Mouse (Mus musculus) stomach, embryonic 15.5 days (tissue): ENCODE data around the gene Cln6. TPM values are rescaled to one million over a fixed set of nuclear protein-coding genes. Genes with fewer than 3 reads are reported as not detected.
A peak's percentile ranks its signal among the peaks of the same experiment; 100 is the strongest.

Source experiments
- ATAC-seq: fragments of 200-750 bp; cut with Nextera tagmentation; 2 replicates; pipeline ENCODE4 v1.8.0; 2017; ENCODE audit warnings: low read depth, moderate number of reproducible peaks, moderate TSS enrichment; ENCODE audit not compliant: insufficient read depth, low FRiP score
- H3K27ac ChIP-seq: fragments of 300-500 bp; sonication (generic); 2 replicates; pipeline ENCODE4 v1.5.1; 2015; ENCODE audit warnings: mild to moderate bottlenecking, inconsistent platforms
- H3K27me3 ChIP-seq: fragments of 300-500 bp; sonication (generic); replicated peaks from 2 replicates; pipeline ENCODE4 v1.6.1; 2015; ENCODE audit warnings: inconsistent platforms
- H3K36me3 ChIP-seq: fragments of 300-500 bp; sonication (generic); 2 replicates; pipeline ENCODE4 v1.6.1; 2015; ENCODE audit warnings: inconsistent platforms
- H3K4me1 ChIP-seq: fragments of 300-500 bp; sonication (generic); 2 replicates; pipeline ENCODE4 v1.6.1; 2015; ENCODE audit warnings: inconsistent platforms
- H3K4me2 ChIP-seq: fragments of 300-500 bp; sonication (generic); 2 replicates; pipeline ENCODE4 v1.6.1; 2015; ENCODE audit warnings: mild to moderate bottlenecking, inconsistent platforms
- H3K4me3 ChIP-seq: fragments of 300-500 bp; sonication (generic); replicated peaks from 2 replicates; pipeline ENCODE4 v1.5.1; 2015; ENCODE audit warnings: inconsistent platforms
- H3K9ac ChIP-seq: fragments of 300-500 bp; sonication (generic); 2 replicates; pipeline ENCODE4 v1.6.1; 2015; ENCODE audit warnings: inconsistent platforms
- H3K9me3 ChIP-seq: fragments of 300-500 bp; sonication (generic); 2 replicates; pipeline ENCODE4 v1.6.1; 2016; ENCODE audit warnings: inconsistent platforms
- WGBS: fragments of 180-500 bp; shearing (Covaris S2); methylation state at CpG from one replicate; pipeline ENCODE4 v1.1.7; 2015; 5-methylcytosine and 5-hydroxymethylcytosine counted together
- polyA plus RNA-seq: library from polyadenylated mRNA; unstranded; fragments of >200 nt; fragmentation: Nextera tagmentation; extraction: Ambion mirVana; gene quantifications from 2 replicates; pipeline ENCODE4 v1.2.1, GENCODE M21; 2015

The Cln6 gene
- polyA plus RNA-seq, 1 experiment from 2014 or later, result 22.3 TPM

DNA sequence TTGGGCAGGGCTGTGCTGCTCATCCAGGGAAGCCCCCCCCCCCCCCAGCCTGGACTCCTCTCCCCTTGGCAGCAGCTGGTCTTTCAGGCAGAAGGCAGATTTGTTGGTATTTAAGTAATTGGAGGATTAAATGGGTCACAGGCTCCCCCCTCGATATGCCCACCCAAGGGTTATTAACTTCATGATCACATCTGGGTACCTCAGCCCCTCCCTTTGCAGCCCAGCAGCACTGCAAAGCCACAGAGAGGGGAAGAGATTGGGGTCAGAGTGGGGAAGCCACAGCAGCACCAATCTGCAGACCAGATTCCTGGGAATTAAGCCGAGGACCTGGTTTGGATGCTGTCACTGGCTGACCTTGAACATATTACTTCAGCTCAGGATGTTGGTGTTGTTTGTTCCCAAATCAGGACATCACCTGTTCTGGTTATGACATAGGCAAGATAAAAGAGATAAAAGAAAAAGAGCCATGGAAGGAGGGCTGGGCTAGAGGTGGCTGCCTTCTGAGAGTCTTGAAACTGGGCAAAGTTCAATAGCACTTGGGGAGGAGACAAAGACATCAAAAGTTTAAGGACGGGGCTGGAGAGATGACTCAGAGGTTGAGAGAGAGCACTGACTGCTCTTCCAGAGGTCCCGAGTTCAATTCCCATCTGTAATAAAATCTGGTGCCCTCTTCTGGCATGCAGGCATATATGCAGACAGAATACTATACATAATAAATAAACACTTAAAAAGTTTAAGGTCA, 2.7 kb upstream of the Cln6 start:
- Histone ChIP-seq H3K9ac (no peak overlapping the region), H3K4me3 (no peak overlapping the region), H3K4me1 (peaks cover 21% of the 10 kb centered on the region), H3K27me3 (no peaks in the 10 kb centered on the region), H3K27ac (no peak overlapping the region), H3K36me3 (no peaks in the 10 kb centered on the region), H3K4me2 (no peak overlapping the region), H3K9me3 (no peaks in the 10 kb centered on the region)
- WGBS, result 64% methylated on average over 4 of the region's 4 CpGs
- no peak for ATAC-seq

DNA sequence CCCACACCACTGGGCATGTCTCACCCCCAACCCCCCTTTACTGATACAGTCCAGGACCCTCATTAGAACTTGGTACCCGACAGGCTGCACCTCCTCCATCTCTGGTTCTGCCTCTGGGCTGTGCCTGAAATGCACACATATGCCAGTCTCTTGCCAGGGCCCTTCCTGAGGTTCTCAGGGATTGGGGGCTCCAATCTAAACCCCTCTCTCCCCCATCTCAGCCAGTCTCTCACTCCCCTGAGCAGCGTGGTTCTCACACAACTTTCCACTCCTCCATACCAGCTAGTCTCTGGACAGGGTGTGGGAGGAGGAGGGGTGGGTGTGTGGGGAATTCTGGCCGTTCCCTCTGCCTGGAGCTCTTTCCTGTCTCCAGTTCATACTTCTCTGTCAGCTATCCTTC, 974 bp upstream of the Cln6 start:
- H3K9ac ChIP-seq, result no peak overlapping the region
- H3K4me1 ChIP-seq, result peaks cover 22% of the 10 kb centered on the region
- H3K27ac ChIP-seq, result peak overlapping the region; percentile 71
- ATAC-seq, result no peak
- no peaks in the 10 kb centered on the region for H3K9me3 ChIP-seq
- 33% methylated on average over 3 of the region's 3 CpGs for WGBS
- no peak overlapping the region for H3K4me3 ChIP-seq
- H3K27me3 ChIP-seq, result no peaks in the 10 kb centered on the region
- H3K36me3 ChIP-seq, result no peaks in the 10 kb centered on the region
- H3K4me2 ChIP-seq, result peak overlapping the region; percentile 88; the same call in 1 of the 2 replicates

GRCm38 (mm10) chr9:62838146-62838505, 459 bp upstream of the Cln6 start:
- H3K27me3 ChIP-seq, result no peaks in the 10 kb centered on the region
- H3K4me3 ChIP-seq, result peak overlapping the region; percentile 78
- H3K27ac ChIP-seq, result peak overlapping the region; percentile 71
- peak; percentile 9; the same call in 1 of the 2 replicates for ATAC-seq
- no peaks in the 10 kb centered on the region for H3K9me3 ChIP-seq
- H3K4me2 ChIP-seq, result peak overlapping the region; percentile 88
- no peak overlapping the region for H3K9ac ChIP-seq
- H3K36me3 ChIP-seq, result no peaks in the 10 kb centered on the region
- H3K4me1 ChIP-seq, result peaks cover 22% of the 10 kb centered on the region
- 12% methylated on average over 8 of the region's 8 CpGs for WGBS

DNA sequence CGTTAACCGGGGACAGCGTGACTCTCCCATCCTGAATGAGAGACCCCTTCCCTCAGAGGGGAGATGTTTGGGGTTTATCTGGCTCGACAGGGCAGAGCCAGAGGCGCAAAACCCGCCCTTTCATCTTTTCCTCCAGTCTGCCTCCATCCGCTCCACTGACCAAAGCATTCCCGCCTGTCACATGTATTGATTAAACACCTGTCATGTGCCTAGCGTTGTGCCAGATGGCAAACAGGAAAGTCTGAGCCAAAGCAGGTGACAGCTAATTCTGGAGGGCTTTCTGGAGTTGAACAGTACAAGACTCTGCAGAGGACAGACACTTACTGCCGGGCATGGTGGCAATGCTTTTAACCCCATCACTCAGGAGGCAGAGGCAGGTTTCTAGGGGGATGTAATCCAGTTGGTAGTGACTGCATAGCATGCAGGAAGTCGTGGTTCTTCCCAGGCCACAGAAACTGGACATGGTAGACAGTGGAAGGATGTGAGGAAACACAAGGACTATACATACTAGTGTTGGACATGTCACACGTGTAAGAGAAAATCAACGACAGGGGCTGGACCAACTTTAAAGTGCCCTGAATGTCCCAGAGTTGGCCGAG, 686 bp downstream of the Cln6 start:
- 12% methylated on average over 14 of the region's 14 CpGs for WGBS
- ATAC-seq, result no peak; the same call in 1 of the 2 replicates
- peak overlapping the region; percentile 88 for H3K4me2 ChIP-seq

DNA sequence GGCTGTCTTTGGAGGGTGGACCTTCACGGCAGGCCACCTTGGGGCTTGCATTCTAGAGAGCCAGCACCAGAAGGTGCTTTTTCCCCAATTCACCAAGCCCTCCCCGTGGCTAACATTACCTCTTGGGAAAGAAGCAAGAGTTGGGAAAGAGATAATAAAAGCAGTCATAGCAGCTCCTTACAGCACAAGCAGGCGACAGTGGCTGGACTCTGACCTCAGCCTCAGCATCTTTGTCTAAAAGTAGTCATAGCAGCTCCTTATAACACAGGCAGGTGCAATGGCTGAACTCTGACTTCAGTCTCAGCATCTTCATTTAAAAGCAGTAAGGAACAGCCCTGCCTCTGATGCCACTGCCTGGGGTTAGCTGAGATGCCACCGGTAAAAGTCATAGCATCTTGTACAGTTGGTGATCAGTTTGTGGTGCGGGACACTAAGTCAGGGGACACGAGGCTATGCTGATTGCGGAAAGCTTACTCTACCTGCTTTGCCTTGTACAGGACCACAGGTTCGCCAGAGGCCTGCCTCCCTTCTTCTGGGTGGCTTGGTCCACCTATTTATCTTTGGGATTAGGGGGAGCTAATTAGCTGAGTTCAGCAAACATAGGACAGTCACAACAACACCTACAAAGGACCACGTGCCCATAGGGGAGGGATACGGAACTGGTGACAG, 4.9 kb downstream of the Cln6 start:
- H3K36me3 ChIP-seq, result no peaks in the 10 kb centered on the region; the same call in 1 of the 2 replicates
- H3K9ac ChIP-seq, result no peak overlapping the region
- no peaks in the 10 kb centered on the region for H3K9me3 ChIP-seq
- 72% methylated on average over 10 of the region's 10 CpGs for WGBS
- peaks cover 22% of the 10 kb centered on the region for H3K4me1 ChIP-seq
- no peaks in the 10 kb centered on the region for H3K27me3 ChIP-seq
- H3K4me3 ChIP-seq, result no peak overlapping the region
- H3K27ac ChIP-seq, result no peak overlapping the region
- no peak for ATAC-seq
- no peak overlapping the region for H3K4me2 ChIP-seq

More for the DNA sequence above, 686 bp downstream of the Cln6 start:
- Histone ChIP-seq H3K27me3 (no peaks in the 10 kb centered on the region), H3K4me1 (peaks cover 22% of the 10 kb centered on the region), H3K9ac (peak overlapping the region; percentile 94), H3K27ac (peak overlapping the region; percentile 92), H3K36me3 (no peaks in the 10 kb centered on the region), H3K9me3 (no peaks in the 10 kb centered on the region), H3K4me3 (peak overlapping the region; percentile 78)

DNA sequence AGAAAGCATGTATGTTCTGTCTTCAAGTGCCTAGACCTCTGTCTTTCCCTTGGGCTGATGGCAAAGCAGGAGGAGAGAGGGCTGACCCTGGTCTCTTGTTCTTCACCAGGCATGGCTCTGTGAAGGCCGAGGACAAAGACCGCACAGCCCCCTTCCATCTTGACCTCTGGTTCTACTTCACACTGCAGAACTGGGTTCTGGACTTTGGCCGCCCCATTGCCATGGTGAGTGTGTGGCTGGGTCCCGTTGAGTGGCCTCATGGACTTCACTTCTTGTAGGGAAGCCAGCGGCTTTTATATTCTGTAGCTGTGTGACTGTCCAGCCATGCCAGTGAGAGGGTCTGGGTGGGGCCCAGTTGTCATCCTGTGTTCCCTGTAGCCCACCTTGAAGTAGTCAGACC, 5.9 kb downstream of the Cln6 start:
- H3K27ac ChIP-seq, result no peak overlapping the region
- no peak for ATAC-seq

DNA sequence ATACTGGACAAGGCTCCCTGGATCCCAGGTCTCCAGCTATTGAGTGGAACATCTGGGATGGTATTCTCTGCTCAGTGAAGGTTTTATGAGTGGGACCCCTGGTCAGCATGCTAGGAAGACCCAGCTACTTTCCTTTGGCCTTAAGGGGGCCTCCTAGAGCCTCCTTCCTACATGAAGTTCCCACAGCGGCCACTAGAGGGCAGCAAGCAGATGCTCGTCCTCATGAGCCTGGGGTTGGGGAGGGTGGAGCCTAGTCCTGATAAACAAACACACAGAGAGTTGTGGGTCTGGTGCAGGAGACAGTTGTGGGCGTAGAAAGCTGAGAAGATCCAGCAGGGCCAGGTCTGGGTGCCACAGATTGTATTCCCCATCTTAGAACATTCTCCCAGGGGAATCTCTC, 9.1 kb downstream of the Cln6 start:
- ATAC-seq, result peak; percentile 54; the same call in 1 of the 2 replicates
- Histone ChIP-seq H3K4me1 (peaks cover 6% of the 10 kb centered on the region), H3K27me3 (no peaks in the 10 kb centered on the region), H3K9ac (no peak overlapping the region), H3K4me2 (no peak overlapping the region), H3K9me3 (no peaks in the 10 kb centered on the region), H3K36me3 (no peaks in the 10 kb centered on the region; the same call in 1 of the 2 replicates), H3K27ac (no peak overlapping the region), H3K4me3 (no peak overlapping the region)
- 2% methylated on average over 3 of the region's 3 CpGs for WGBS

More for the DNA sequence above, 5.9 kb downstream of the Cln6 start:
- Histone ChIP-seq H3K9ac (no peak overlapping the region), H3K9me3 (no peaks in the 10 kb centered on the region), H3K36me3 (no peaks in the 10 kb centered on the region; the same call in 1 of the 2 replicates), H3K27me3 (no peaks in the 10 kb centered on the region), H3K4me2 (no peak overlapping the region), H3K4me1 (peaks cover 19% of the 10 kb centered on the region), H3K4me3 (no peak overlapping the region)
- WGBS, result 93% methylated on average over 5 of the region's 5 CpGs

- H3K27me3 ChIP-seq, result no peaks in the 10 kb centered on the region
- H3K4me3 ChIP-seq, result no peak overlapping the region
- H3K9ac ChIP-seq, result no peak overlapping the region
- H3K4me1 ChIP-seq, result peaks cover 6% of the 10 kb centered on the region
- 94% methylated on average over 3 of the region's 3 CpGs for WGBS
- no peak overlapping the region for H3K27ac ChIP-seq
- ATAC-seq, result no peak
- H3K36me3 ChIP-seq, result no peaks in the 10 kb centered on the region; the same call in 1 of the 2 replicates
- no peaks in the 10 kb centered on the region for H3K9me3 ChIP-seq
- no peak overlapping the region for H3K4me2 ChIP-seq
Measured at GRCm38 (mm10) chr9:62848641-62849040, 10.1 kb downstream of the Cln6 start.

DNA sequence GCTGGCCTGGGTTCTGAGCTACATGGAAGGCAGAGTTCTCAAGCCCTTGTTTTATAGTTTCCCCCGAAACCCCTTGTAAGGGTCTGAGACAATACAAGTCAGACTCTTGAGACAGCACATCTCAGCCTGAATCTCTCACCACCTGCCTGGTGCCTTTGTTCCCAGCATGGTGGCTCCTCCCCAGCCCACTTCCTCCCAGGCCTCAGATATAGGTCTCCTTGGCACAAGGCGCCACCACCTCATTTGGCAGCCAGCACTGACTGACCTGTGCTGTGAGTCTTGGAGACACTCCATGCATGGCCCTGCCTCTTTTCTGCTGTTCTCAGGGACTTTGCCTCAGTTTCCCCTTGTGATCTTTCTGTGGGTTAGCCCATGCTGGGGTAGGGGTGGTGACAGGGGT, 13.0 kb downstream of the Cln6 start:
- H3K9me3 ChIP-seq, result no peaks in the 10 kb centered on the region
- no peak overlapping the region for H3K9ac ChIP-seq
- no peak for ATAC-seq
- WGBS, result 93% methylated on average over 2 of the region's 2 CpGs
- no peaks in the 10 kb centered on the region for H3K27me3 ChIP-seq
- H3K4me3 ChIP-seq, result no peak overlapping the region
- H3K4me2 ChIP-seq, result no peak overlapping the region
- no peak overlapping the region for H3K27ac ChIP-seq
- H3K4me1 ChIP-seq, result peaks cover 11% of the 10 kb centered on the region
- no peaks in the 10 kb centered on the region; the same call in 1 of the 2 replicates for H3K36me3 ChIP-seq

DNA sequence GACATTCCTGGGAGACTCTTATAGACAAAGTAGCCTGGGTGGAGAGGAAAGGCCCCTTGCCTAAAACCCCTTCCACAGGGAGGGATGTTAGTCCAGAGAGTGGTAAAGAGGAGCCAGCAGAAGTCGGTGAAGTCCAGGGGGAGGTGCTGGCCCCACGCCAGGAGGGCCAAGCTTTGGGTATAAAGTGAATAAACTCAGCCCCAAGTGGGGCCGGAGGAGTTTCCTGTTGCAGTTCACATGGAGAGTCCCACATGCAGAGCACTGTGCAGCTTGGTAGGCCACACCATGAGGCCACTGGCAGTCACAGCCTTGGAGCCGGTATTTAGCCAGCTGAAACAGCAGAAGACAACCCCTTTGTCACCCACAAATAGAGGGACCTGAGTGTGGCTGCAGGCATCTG, 15.9 kb downstream of the Cln6 start:
- no peaks in the 10 kb centered on the region for H3K36me3 ChIP-seq
- no peaks in the 10 kb centered on the region for H3K27me3 ChIP-seq
- H3K27ac ChIP-seq, result no peak overlapping the region
- 40% methylated on average over 4 of the region's 4 CpGs for WGBS
- H3K4me1 ChIP-seq, result peaks cover 24% of the 10 kb centered on the region
- H3K9me3 ChIP-seq, result no peaks in the 10 kb centered on the region
- H3K4me2 ChIP-seq, result no peak overlapping the region
- H3K4me3 ChIP-seq, result no peak overlapping the region
- no peak overlapping the region for H3K9ac ChIP-seq
- ATAC-seq, result no peak

- Histone ChIP-seq H3K36me3 (no peaks in the 10 kb centered on the region), H3K9ac (no peak overlapping the region), H3K9me3 (no peaks in the 10 kb centered on the region), H3K4me1 (peaks cover 28% of the 10 kb centered on the region), H3K4me3 (peak overlapping the region; percentile 25), H3K4me2 (peak overlapping the region; percentile 46), H3K27ac (peak overlapping the region; percentile 83), H3K27me3 (no peaks in the 10 kb centered on the region)
- peak; percentile 44; the same call in 1 of the 2 replicates for ATAC-seq
- WGBS, result 52% methylated on average over 9 of the region's 9 CpGs
Measured at GRCm38 (mm10) chr9:62857216-62857615, 18.6 kb downstream of the Cln6 start.

DNA sequence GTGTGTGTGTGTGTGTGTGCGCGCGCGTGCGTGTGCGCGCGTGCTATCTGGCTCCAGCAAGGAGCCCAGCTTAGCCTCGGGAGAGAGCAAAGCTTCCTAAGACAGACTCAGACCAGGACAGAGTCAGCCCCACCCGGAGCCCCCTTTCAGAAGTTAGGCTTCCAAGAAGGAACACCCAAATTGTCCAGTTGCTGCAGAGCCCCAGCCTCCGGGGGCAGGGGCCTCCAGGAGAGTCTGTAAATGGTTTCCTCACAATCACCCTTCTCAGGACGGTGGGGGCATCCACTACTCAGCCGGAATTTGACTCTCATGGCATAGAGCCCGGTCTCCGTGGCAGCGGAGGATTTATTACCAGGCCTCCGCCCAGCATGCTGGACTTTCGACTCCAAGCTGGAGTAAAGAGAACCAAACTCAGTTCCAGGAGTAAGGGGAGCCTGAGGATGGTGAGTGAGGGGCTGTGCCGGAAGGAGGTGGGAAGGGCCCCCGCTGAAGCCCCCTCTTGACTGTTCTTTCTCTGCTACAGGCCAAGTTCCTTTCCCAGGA, 19.2 kb downstream of the Cln6 start, which contains the start of gene Calml4:
Gene Calml4 (plus strand): TSS at position 362 of the 543 bp plus-strand sequence.
- H3K27ac ChIP-seq, result peak within 1 kb of the TSS; percentile 83
- WGBS, result 27% methylated on average over 20 of the region's 20 CpGs
- H3K4me2 ChIP-seq, result peak within 1 kb of the TSS; percentile 46
- H3K36me3 ChIP-seq, result no peaks in the 10 kb centered on the region
- H3K4me1 ChIP-seq, result peaks cover 28% of the 10 kb centered on the region
- peak within 1 kb of the TSS; percentile 25 for H3K4me3 ChIP-seq
- H3K9ac ChIP-seq, result no peak within 1 kb of the TSS
- H3K27me3 ChIP-seq, result no peaks in the 10 kb centered on the region
- ATAC-seq, result peak; percentile 59
- H3K9me3 ChIP-seq, result no peaks in the 10 kb centered on the region
